Comparison of ENCODE assay signal across 26 mouse cellular contexts in the genomic region with DNA sequence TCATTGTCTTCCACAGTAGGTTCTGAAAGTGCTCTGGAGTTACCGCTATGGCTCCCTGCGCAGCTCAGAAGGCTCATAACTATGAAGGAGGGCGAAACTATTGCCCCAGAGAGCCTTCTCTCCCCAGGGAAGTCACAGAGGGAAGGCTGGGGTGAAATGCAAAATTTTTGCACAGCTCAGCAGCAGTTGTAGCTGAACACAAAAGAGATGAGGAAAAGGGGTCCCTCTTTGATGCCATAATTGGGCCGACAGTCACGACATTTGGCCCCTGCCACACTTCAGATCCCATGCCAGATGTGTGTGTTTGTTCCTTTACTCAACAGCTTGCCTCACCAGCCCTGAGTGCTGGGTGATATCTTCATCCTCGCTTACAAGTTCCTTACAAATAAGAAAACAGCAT. TPM values are rescaled to one million over a fixed set of nuclear protein-coding genes. Genes with fewer than 3 reads are reported as not detected.
DNase-seq lines count a peak whose midpoint lies in the region; ATAC-seq and TF ChIP-seq lines count a peak whose summit lies in the region.
"Had no signal": no experiment of that assay in that cellular context is flagged by ENCODE, and none has a peak within 500 bp of the region (broad histone marks: within the 10 kb centered on the region; RNA-seq: fewer than 3 reads in every experiment).

No protein-coding gene starts in this region.

- H3K9ac ChIP-seq in heart, postnatal 0 days (replicated peaks; ENCODE audit: low read depth, low read length) = no peak overlapping the region
- H3K9ac ChIP-seq: embryonic facial prominence, embryonic 15.5 days; forebrain, embryonic 15.5 days; heart, embryonic 15.5 days; hindbrain, embryonic 12.5 days had no signal

- no peaks in the 10 kb centered on the region for H3K9me3 ChIP-seq in heart, postnatal 0 days (replicated peaks; ENCODE audit: control insufficient read depth, low read length)
- H3K9me3 ChIP-seq: embryonic facial prominence, embryonic 15.5 days; forebrain, embryonic 10.5 days; forebrain, embryonic 15.5 days; heart, embryonic 10.5 days; heart, embryonic 15.5 days; hindbrain, embryonic 12.5 days had no signal

- no peak overlapping the region for H3K4me2 ChIP-seq in heart, postnatal 0 days (ENCODE audit: low read depth, low read length)
- H3K4me2 ChIP-seq: embryonic facial prominence, embryonic 15.5 days; forebrain, embryonic 15.5 days; heart, embryonic 15.5 days; hindbrain, embryonic 12.5 days had no signal

- H3K36me3 ChIP-seq in heart, postnatal 0 days (replicated peaks; ENCODE audit: control insufficient read depth, insufficient read depth, low read length) = no peaks in the 10 kb centered on the region
- H3K36me3 ChIP-seq: embryonic facial prominence, embryonic 15.5 days; forebrain, embryonic 10.5 days; forebrain, embryonic 15.5 days; heart, embryonic 10.5 days; heart, embryonic 15.5 days; hindbrain, embryonic 12.5 days had no signal

- H3K27me3 ChIP-seq in heart, postnatal 0 days (ENCODE audit: control insufficient read depth, insufficient read depth, low read length) = no peaks in the 10 kb centered on the region
- H3K27me3 ChIP-seq: embryonic facial prominence, embryonic 15.5 days; forebrain, embryonic 15.5 days; heart, embryonic 15.5 days; hindbrain, embryonic 12.5 days had no signal

- no peak for TF ChIP-seq CTCF in heart, postnatal 0 days (IDR thresholded peaks at IDR 0.05; ENCODE audit: low read depth)
- TF ChIP-seq CTCF in bone marrow, adult 2 months (IDR thresholded peaks at IDR 0.05; ENCODE audit: control insufficient read depth, insufficient read depth, low read length) = no peak

- TF ChIP-seq POLR2A in bone marrow, adult 2 months (IDR thresholded peaks at IDR 0.05; ENCODE audit: borderline replicate concordance, control insufficient read depth, low read depth, low read length) = no peak

- peak overlapping the region; percentile 30; the same call in 1 of the 2 replicates for H3K27ac ChIP-seq in heart, postnatal 0 days (ENCODE audit: low read depth)
- H3K27ac ChIP-seq in bone marrow, adult 2 months (ENCODE audit: control insufficient read depth, insufficient read depth, low read depth, low read length, poor library complexity) = peak overlapping the region; percentile 1; the same call in 1 of the 2 replicates
- H3K27ac ChIP-seq: embryonic facial prominence, embryonic 15.5 days; forebrain, embryonic 10.5 days; forebrain, embryonic 15.5 days; heart, embryonic 10.5 days; heart, embryonic 15.5 days; hindbrain, embryonic 12.5 days had no signal

- H3K4me1 ChIP-seq in heart, postnatal 0 days (ENCODE audit: control insufficient read depth, insufficient read depth) = no peaks in the 10 kb centered on the region
- peaks cover 3% of the 10 kb centered on the region for H3K4me1 ChIP-seq in bone marrow, adult 2 months (ENCODE audit: control insufficient read depth, insufficient read depth, low read length)
- H3K4me1 ChIP-seq: embryonic facial prominence, embryonic 15.5 days; forebrain, embryonic 10.5 days; forebrain, embryonic 15.5 days; heart, embryonic 10.5 days; heart, embryonic 15.5 days; hindbrain, embryonic 12.5 days had no signal

- H3K4me3 ChIP-seq in heart, postnatal 0 days (ENCODE audit: low read depth, low read length) = no peak overlapping the region
- H3K4me3 ChIP-seq in bone marrow, adult 2 months (replicated peaks; ENCODE audit: control insufficient read depth, low read depth, low read length) = no peak overlapping the region
- H3K4me3 ChIP-seq: embryonic facial prominence, embryonic 15.5 days; erythroblast, embryonic 14.5 days; forebrain, embryonic 10.5 days; forebrain, embryonic 15.5 days; heart, embryonic 10.5 days; heart, embryonic 15.5 days; hindbrain, embryonic 12.5 days had no signal

- no peak for ATAC-seq in heart, postnatal 0 days (ENCODE audit: insufficient read depth, low read depth)
- ATAC-seq: forebrain, embryonic 15.5 days; hindbrain, embryonic 16.5 days had no signal

- DNase-seq in heart, postnatal 0 days (ENCODE audit: low spot score) = no peak
- DNase-seq in heart, postnatal 4 days = no peak
- peak; percentile 85 for DNase-seq in thymus, postnatal 0 days (ENCODE audit: low spot score)
- DNase-seq in thymus, postnatal 36 days = peak; percentile 63 to 82
- DNase-seq in cerebellum, postnatal 36 days = no peak
- DNase-seq in kidney, adult 8-10 months = no peak
- DNase-seq: adrenal gland, postnatal 14 days; cerebellum, adult 18-20 months; cerebellum, postnatal 10 days; embryo, embryonic 11 days; gastrocnemius, postnatal 10 days; heart, adult 18-20 months; heart, postnatal 36 days had no signal

- WGBS in heart, postnatal 0 days = 77% methylated on average over 6 of the region's 6 CpGs
- WGBS in bone marrow, adult 2 months = 67% methylated on average over 6 of the region's 6 CpGs

- TF ChIP-seq EP300 in heart, postnatal 0 days (IDR thresholded peaks at IDR 0.05; ENCODE audit: low read depth) = no peak

RNA-seq across cellular contexts. Expression of a gene that starts 8.1 kb away (rescaled TPM):
- total RNA-seq in heart, postnatal 0 days (2014; rRNA removed; ENCODE audit: low replicate concordance) = 6.9 and 21.2 TPM in 2 replicates
- not detected in 2 replicates for polyA plus RNA-seq in heart, postnatal 0 days (2015; fragmentation: Nextera tagmentation; extraction: Ambion mirVana)
- total RNA-seq in heart, postnatal 4 days (2021) = under 1 TPM in 1 of 2 experiments, not detected in 1; 0.54 TPM
- 2.8 TPM in 1 of 2 replicates, not detected in the other for polyA plus RNA-seq in bone marrow, adult 2 months (2011; ENCODE audit: insufficient read depth, insufficient read length, low replicate concordance, missing spikeins)
- 244 and 286 TPM in 2 replicates for polyA plus RNA-seq in thymus, postnatal 0 days (2015; fragmentation: Nextera tagmentation; extraction: Ambion mirVana)
- total RNA-seq: common myeloid progenitor, adult 5-6 weeks; heart, adult 18-20 months; heart, postnatal 36 days; MEL had no signal
- polyA plus RNA-seq: C2C12; embryonic facial prominence, embryonic 15.5 days; erythroblast, embryonic 14.5 days; forebrain, embryonic 10.5 days; forebrain, embryonic 15.5 days; frontal cortex, adult 2 months; hindbrain, embryonic 16.5 days had no signal

Comparison
In these comparisons a context has a peak if more than half of its experiments do, and no peak if none do; other contexts are left out.
1. DNase-seq: peak in thymus, postnatal 0 days (single experiment) and thymus, postnatal 36 days (2 of 2); none in heart, postnatal 0 days (single experiment), heart, postnatal 4 days (single experiment), cerebellum, postnatal 36 days (0 of 2) and kidney, adult 8-10 months (0 of 2).
2. RNA of a gene that starts 8.1 kb away (polyA plus RNA-seq): 244 to 286 TPM in thymus, postnatal 0 days; 2.8 TPM in bone marrow, adult 2 months and not detected in heart, postnatal 0 days; every median in the first group is over 10 times any median in the second.